Mouse (Mus musculus) MEL (cell line): ENCODE results near the gene Pip5k1b.

Source experiments
- GATA1 ChIP-seq: IDR thresholded peaks from 2 replicates; pipeline ENCODE4 v1.6.1; 2011; ENCODE audit warnings: low read depth, low read length, improper control_type of control experiment
- MAFK ChIP-seq: IDR thresholded peaks from 2 replicates; pipeline ENCODE4 v1.6.1; 2011; ENCODE audit warnings: low read depth, mild to moderate bottlenecking, low read length, improper control_type of control experiment, borderline replicate concordance

DNA sequence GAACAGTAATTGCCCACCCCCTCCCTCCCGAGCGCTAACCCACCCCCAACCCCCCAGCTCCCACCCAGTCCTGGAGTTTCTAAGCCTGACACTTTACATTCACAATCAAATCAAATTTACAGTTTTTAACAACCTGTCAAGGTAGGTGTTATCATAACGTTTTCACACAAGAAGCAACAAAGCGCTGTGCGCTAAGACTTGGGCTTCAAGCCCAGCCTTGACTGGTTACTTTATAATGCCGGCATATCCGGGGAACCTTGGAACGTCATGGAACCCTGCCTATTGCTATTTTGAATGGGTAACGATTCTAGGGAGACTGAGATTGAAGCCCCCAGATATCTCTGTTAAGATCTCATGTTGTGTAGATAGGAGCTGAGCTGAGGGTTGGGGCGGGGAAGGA, 237.5 kb downstream of the Pip5k1b start:
- no peak for TF ChIP-seq MAFK
- TF ChIP-seq GATA1: no peak
